16 mouse cellular contexts compared by ENCODE assay signal in genomic region chr13:76190273-76190672, GRCm38 (mm10).
DNase-seq lines count a peak whose midpoint lies in the region; ATAC-seq lines count a peak whose summit lies in the region.
"Had no signal": no experiment of that assay in that cellular context is flagged by ENCODE, and none has a peak within 500 bp of the region (broad histone marks: within the 10 kb centered on the region; RNA-seq: fewer than 3 reads in every experiment).

No protein-coding gene starts in this region.

- ATAC-seq in megakaryocyte, adult 5-6 weeks (ENCODE audit: poor library complexity, severe bottlenecking) = no peak
- ATAC-seq: CD4-positive, CD25-positive, alpha-beta regulatory T cell, adult 4 months; forebrain, embryonic 14.5 days; intestine, embryonic 15.5 days had no signal

- intact Hi-C loops in heart, postnatal 14 days (cut with DNase I) = no loop called here

- peak; percentile 43 for DNase-seq in cerebellum, adult 11-12 months
- DNase-seq in cerebellum, postnatal 4 days (ENCODE audit: low spot score in 2 of 2) = no peak
- DNase-seq in heart, adult 11 months = peak; percentile 71
- no peak for DNase-seq in heart, postnatal 14 days
- peak; percentile 13 for DNase-seq in right cerebral cortex, adult 18-20 months
- no peak for DNase-seq in right cerebral cortex, adult 2 months (ENCODE audit: low spot score in 2 of 2)
- no peak for DNase-seq in urinary bladder, postnatal 25 days (ENCODE audit: low spot score)
- DNase-seq: adrenal gland, postnatal 10 days; B cell, adult 2 months; embryo, embryonic 11 days; gastrocnemius, postnatal 10 days; heart, adult 2 months had no signal

Comparison
In these comparisons a context has a peak if more than half of its experiments do, and no peak if none do; other contexts are left out.
1. DNase-seq: peak in cerebellum, adult 11-12 months (single experiment), heart, adult 11 months (single experiment) and right cerebral cortex, adult 18-20 months (single experiment); none in cerebellum, postnatal 4 days (0 of 2), heart, postnatal 14 days (0 of 2), right cerebral cortex, adult 2 months (0 of 2) and urinary bladder, postnatal 25 days (single experiment).